Mouse (Mus musculus) heart, adult 9 months (tissue): ENCODE measurements around the gene Skp1a.
A peak's percentile ranks its signal among the peaks of the same experiment; 100 is the strongest.

ENCODE experiments used
- DNase-seq, 2 experiments: peaks; one replicate each; pipeline ENCODE4 v3.0.0; 2022; ENCODE audit warnings: low spot score in 2 of 2

Skp1a gene

GRCm38 (mm10) chr11:52253674-52254375 lies 22.0 kb downstream of the Skp1a start:
- DNase-seq = peak; percentile 63 to 73

- DNase-seq = no peak
Observed at GRCm38 (mm10) chr11:52255077-52255476, 23.3 kb downstream of the Skp1a start.

GRCm38 (mm10) chr11:52257376-52257775 lies 25.6 kb downstream of the Skp1a start:
- DNase-seq = no peak

- DNase-seq = no peak
Observed at GRCm38 (mm10) chr11:52258711-52259110, 26.9 kb downstream of the Skp1a start.

GRCm38 (mm10) chr11:52260878-52261277 lies 29.1 kb downstream of the Skp1a start:
- no peak for DNase-seq

- no peak for DNase-seq
Observed at GRCm38 (mm10) chr11:52261937-52262336, 30.1 kb downstream of the Skp1a start.

DNA sequence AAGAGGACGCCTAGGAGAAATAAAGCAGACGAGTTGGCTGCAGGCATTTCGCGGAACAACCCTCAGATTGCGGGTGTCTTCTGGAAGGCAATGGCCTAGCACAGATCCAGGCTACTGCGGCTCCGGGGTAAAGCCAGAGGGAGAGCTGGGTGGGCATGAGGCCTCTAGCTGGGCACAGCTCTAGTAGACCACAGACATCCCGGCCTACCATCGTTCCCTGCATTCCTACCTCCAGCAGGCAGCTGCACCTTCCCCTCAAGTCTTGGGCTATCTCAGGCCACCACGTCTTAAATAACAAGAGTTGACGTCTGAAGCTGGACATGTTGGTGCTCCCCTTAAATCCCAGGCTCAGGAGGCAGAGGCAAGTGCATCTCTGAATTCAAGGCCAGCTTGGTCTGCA lies 30.5 kb downstream of the Skp1a start:
- no peak for DNase-seq

DNA sequence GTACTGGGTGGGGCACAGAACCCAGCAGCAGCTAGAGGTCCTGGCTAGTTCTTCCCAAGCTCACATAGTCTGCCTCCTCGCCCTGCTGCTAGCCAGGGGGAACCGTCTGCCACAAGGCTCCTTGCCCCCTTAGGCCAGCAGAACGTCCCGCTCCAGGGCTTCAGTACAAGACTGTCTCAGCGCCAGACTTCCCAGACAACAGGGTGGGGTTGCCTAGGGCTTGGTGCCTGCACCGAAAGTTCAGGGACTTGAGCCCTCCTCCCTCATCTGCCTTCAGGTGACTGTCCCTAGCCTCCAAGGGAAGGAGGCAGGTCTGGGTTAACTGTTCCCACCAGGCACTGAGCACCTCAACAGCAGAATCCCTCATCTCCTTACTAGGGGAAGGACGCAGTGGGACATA lies 33.1 kb downstream of the Skp1a start:
- DNase-seq = no peak

GRCm38 (mm10) chr11:52265616-52266307 lies 34.0 kb downstream of the Skp1a start:
- no peak for DNase-seq

DNA sequence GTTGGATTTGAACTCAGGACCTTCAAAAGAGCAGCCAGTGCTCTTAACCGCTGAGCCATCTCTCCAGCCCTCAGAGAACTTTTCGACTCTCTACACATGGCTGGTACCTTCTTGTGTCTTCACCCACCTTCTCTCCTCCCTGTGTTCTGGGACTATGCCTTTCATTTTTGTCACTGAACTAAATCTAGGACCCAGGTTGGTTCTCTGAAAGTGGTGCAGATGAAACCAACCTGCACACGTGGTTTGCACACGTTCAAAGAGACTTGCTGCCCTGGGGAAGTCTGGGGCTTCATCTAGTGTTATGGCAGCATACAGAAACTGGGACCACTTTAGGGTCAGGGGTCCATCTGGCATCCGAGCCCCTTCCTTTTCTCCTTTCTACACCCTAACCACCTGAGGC lies 35.5 kb downstream of the Skp1a start:
- DNase-seq = no peak

DNA sequence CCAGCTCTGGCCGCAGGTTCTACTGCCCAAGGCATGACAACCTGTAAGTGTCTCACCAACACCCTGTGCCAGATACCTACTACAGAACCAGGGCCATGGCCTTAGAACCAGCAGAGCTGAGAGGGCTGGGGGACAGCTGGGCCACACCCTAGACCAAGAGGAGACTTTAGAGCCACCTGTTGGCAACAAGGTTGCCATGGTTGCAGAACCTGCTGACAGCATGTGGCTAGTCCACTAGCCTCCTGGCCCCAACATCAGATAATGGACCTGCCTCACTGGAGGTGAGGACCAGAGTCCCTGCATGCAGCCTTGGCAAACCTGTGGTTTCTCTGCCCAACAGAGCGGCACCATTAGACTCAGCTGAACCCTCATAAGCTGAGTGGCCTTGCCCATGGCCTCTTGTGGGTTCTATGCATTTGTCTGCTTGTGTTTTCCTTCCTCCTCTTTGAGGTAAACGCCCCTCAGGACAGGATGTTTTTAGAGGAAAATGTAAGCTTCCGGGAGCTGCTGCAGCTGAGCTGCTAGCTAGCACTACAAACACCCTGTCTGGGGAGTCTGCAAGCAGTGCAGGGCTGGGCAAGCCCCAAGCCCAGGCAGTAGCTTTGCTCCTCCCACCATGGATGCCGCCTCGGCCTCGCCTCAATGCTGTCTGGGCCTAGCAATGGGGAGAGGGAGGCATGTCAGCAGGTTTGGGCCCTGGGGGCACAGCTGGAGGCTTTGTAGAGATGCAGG lies 36.5 kb downstream of the Skp1a start:
- DNase-seq = no peak

- no peak for DNase-seq
Observed at GRCm38 (mm10) chr11:52269841-52270240, 38.0 kb downstream of the Skp1a start.

- no peak for DNase-seq
Observed at GRCm38 (mm10) chr11:52271765-52272495, 40.1 kb downstream of the Skp1a start.

- DNase-seq = no peak
Observed at GRCm38 (mm10) chr11:52272619-52273018, 40.8 kb downstream of the Skp1a start.

- peak in 1 of 2 experiments; percentile 37 for DNase-seq
Observed at GRCm38 (mm10) chr11:52273183-52273941, 41.6 kb downstream of the Skp1a start.

- DNase-seq = no peak
Observed at GRCm38 (mm10) chr11:52273942-52274330, 42.1 kb downstream of the Skp1a start.

DNA sequence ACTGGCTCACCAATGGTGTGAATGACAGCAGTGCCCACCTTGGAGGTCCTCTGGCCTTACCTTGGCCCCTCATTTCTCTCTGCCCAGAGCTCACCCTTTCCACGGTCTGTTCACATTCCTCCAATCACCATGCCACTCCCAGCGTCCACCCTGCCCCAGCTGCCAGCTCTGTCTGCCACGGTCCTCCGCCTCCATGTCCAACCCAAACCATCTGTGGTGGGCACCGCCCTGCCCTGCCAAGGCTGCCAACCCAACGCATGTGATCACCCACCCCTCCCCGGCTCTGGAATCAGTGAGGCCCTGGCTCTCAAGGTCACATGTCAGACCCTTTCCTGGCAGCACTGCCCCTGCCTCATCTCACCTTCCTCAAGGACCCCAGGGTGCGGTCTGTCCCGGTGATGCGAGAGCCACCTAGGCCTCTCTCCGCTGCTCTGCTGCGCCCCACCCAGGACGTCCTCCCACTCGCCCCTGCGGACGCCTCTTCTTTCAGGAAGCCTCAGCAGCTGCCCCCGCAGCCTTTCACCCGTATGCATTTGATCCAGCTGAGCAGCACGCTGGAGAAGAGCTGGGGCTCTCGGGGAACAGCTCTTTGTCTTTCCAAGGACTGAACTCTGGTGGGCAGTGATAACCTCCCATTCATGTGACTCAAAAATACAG lies 42.8 kb downstream of the Skp1a start:
- DNase-seq = no peak

DNA sequence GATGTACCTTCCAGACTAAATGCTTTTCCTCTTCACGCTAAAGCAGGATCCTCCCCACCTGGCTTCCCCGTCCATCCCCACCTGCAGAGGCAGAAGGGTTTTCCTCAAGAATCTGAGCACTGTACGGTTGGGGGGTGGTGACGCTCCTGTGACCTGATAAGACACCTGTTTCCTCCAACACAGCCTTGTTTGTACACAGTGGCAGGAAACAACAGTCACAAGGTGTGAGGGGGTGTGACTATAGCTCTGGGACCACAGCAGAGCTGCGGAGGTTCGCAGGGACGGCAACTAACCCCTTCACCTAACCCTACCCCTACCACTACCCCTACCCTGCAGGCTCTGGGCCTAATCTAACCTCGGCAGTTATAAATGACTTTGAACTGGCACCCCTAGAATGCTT lies 43.6 kb downstream of the Skp1a start:
- DNase-seq = no peak

DNA sequence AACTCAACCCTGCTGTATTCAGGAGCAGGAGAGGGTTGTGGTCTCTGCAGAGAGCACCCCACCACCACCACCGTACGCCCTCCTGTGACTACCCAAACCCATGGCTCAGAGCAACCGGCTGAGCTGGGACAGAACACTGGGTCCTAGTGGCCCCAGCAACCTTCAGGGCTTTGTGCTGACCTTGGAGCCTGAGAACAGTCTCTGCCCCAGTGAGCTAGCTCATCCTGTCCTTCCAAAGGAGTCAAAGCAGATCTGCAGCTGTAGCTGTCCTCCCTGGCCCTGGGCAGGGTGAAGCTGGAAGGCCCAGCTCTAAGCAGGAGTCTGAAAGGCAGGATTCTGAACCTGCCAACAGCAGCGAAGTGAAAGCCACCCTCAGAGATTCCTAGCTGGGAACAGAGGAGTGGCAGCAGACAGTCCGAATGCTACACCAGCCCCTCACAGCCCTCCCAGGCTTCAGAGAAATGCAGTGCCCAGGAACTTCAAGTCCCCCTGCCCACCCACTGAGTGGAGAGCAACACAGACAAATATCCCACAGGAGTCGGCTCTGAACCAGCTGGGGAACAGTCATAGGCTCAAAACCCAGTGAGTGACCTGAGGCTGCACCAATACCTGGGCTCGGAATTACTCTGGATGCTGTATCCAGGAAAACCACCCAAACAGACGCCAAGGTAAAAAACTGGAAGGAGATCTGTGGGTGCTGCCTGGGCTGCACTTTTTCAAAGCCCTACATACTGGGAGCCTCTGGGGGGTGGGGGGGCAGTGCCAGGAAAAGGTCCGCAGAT lies 44.2 kb downstream of the Skp1a start:
- no peak for DNase-seq

GRCm38 (mm10) chr11:52276961-52277391 lies 45.2 kb downstream of the Skp1a start:
- no peak for DNase-seq
